Mouse (Mus musculus) hindbrain, embryonic 16.5 days (tissue): ENCODE measurements around the gene Ccdc124. TPM values are rescaled to one million over a fixed set of nuclear protein-coding genes. Genes with fewer than 3 reads are reported as not detected.

ENCODE experiments used
- ATAC-seq: fragments of 200-750 bp; cut with Nextera tagmentation; 2 replicates; pipeline ENCODE4 v1.8.0; 2017; ENCODE audit warnings: moderate TSS enrichment, moderate library complexity
- H3K27ac ChIP-seq: fragments of 300-500 bp; sonication (generic); 2 replicates; pipeline ENCODE4 v1.5.1; 2014; ENCODE audit warnings: low read depth, mild to moderate bottlenecking, control low read depth, low read length, moderate library complexity
- H3K27me3 ChIP-seq: fragments of 300-500 bp; sonication (generic); replicated peaks from 2 replicates; pipeline ENCODE4 v1.6.1; 2014; ENCODE audit warnings: low read length; ENCODE audit not compliant: control insufficient read depth, insufficient read depth
- H3K36me3 ChIP-seq: fragments of 300-500 bp; sonication (generic); 2 replicates; pipeline ENCODE4 v1.6.1; 2014; ENCODE audit warnings: mild to moderate bottlenecking, low read length, moderate library complexity, mixed read lengths; ENCODE audit not compliant: control insufficient read depth, insufficient read depth
- H3K4me1 ChIP-seq: fragments of 300-500 bp; sonication (generic); 2 replicates; pipeline ENCODE4 v1.6.1; 2014; ENCODE audit warnings: low read depth, low read length; ENCODE audit not compliant: control insufficient read depth, insufficient read depth
- H3K4me2 ChIP-seq: fragments of 300-500 bp; sonication (generic); 2 replicates; pipeline ENCODE4 v1.6.1; 2014; ENCODE audit warnings: mild to moderate bottlenecking, low read length, control low read depth, moderate library complexity
- H3K4me3 ChIP-seq: fragments of 300-500 bp; sonication (generic); 2 replicates; pipeline ENCODE4 v1.5.1; 2014; ENCODE audit warnings: mild to moderate bottlenecking, low read length, control low read depth, moderate library complexity
- H3K9ac ChIP-seq: fragments of 300-500 bp; sonication (generic); 2 replicates; pipeline ENCODE4 v1.6.1; 2014; ENCODE audit warnings: low read depth, mild to moderate bottlenecking, control low read depth, low read length, moderate library complexity
- H3K9me3 ChIP-seq: fragments of 300-500 bp; sonication (generic); 2 replicates; pipeline ENCODE4 v1.6.1; 2014; ENCODE audit warnings: mild to moderate bottlenecking, low read length, moderate library complexity; ENCODE audit not compliant: control insufficient read depth
- WGBS: fragments of 180-500 bp; shearing (Covaris S2); extraction: QIAGEN DNeasy Blood & Tissue Kit; methylation state at CpG from one replicate; pipeline ENCODE4 v1.1.7; 2014; 5-methylcytosine and 5-hydroxymethylcytosine counted together
- polyA plus RNA-seq: library from polyadenylated mRNA; unstranded; fragments of >200 nt; fragmentation: Nextera tagmentation; extraction: Ambion mirVana; gene quantifications from 2 replicates; pipeline ENCODE4 v1.2.1, GENCODE M21; 2015

Ccdc124 gene
- polyA plus RNA-seq, 1 experiment from 2014 or later: 190 TPM

DNA sequence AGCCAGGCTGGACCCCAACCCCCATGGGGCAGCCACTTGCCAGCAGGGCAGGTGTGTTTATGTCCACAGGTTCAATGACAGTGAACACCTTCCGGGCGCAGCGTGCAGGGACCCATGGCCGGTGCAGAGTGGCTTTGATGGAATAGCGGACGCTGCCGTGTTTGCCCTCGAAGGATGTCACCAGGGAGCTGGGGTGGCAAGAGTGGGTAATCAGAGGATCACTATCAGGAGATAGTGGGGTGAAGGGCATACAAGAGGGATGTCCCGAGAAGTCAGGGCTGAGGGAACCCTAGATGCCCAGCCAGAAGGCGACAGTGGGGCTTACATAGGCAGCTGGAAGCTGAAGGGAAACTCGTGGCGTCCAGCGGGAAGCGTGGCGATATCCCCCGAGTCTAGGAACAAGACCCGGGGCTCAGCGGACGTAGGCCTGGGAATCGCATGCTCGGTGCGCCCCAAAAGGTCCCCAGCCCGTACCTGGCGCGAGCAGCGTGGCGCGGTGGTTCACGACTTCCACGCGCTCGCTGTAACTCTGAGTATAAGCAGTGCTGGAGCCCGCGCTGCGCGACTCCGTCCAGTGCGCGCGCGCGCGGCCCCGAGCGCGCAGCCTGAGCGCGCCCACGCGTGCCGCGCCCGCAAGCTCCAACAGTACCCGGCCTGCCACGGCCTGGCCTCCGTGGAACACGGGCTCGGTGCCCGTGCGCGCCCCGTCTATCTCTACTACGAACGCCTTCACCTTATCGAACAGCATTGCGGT lies 34.9 kb downstream of the Ccdc124 start:
- Histone ChIP-seq H3K4me2 (peak overlapping the region; percentile 73), H3K9ac (peak overlapping the region; percentile 75), H3K4me3 (peak overlapping the region; percentile 65), H3K36me3 (0 out of 2 replicates have a peak, but pooled peaks cover 5% of the 10 kb centered on the region), H3K4me1 (peaks cover 11% of the 10 kb centered on the region), H3K9me3 (no peaks in the 10 kb centered on the region), H3K27me3 (no peaks in the 10 kb centered on the region), H3K27ac (peak overlapping the region; percentile 92)
- ATAC-seq: peak; percentile 51
- 4% methylated on average over 53 of the region's 66 CpGs for WGBS

DNA sequence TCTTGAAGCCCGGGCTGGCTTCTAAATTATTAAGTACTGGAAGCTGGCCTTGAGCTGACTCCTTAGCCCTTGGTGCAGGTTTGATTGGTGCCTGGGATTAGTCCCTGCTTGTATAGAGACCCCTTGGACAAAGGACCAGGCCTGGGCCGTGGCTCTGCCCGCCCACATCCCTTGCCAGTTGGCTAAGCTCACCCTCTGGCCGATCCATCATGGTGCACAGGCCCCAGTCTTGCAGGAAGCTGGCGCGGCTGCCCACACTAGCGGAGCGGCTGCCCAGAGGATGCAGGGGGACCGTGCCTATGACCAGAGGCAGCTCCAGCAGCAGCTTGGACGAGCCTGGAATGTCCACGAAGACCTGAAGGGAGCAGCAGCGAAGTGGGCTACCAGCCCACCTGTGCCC lies 37.1 kb downstream of the Ccdc124 start:
- H3K36me3 ChIP-seq: 0 out of 2 replicates have a peak, but pooled peaks cover 5% of the 10 kb centered on the region
- H3K27me3 ChIP-seq: no peaks in the 10 kb centered on the region
- H3K4me3 ChIP-seq: no peak overlapping the region
- no peak overlapping the region for H3K27ac ChIP-seq
- no peak overlapping the region for H3K9ac ChIP-seq
- 89% methylated on average over 12 of the region's 12 CpGs for WGBS
- peaks cover 11% of the 10 kb centered on the region for H3K4me1 ChIP-seq
- H3K4me2 ChIP-seq: no peak overlapping the region
- ATAC-seq: no peak
- no peaks in the 10 kb centered on the region for H3K9me3 ChIP-seq

DNA sequence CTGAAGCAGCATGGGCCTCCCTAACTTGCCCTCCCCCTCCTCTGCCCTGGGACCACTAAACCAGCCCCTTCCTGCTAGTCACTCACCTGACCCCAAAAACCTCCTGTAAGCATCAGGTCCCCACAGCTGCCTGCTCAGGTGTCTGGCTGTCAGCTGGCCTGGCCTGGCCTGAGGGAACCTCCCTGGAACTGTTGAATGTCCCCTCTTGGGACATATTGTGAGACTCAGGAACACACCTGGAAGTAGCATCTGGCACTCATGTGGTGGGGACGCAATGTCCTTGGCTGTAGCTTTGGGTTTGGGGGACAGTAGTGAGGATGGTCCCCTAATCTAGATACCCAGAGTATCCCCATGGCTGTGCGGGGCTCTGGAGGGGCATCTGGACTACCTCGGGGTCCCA lies 39.7 kb downstream of the Ccdc124 start:
- Histone ChIP-seq H3K9ac (no peak overlapping the region), H3K36me3 (0 out of 2 replicates have a peak, but pooled peaks cover 5% of the 10 kb centered on the region), H3K4me1 (peaks cover 3% of the 10 kb centered on the region), H3K9me3 (no peaks in the 10 kb centered on the region), H3K4me3 (no peak overlapping the region), H3K4me2 (no peak overlapping the region), H3K27ac (no peak overlapping the region), H3K27me3 (no peaks in the 10 kb centered on the region)
- no peak for ATAC-seq
- 95% methylated on average over 3 of the region's 3 CpGs for WGBS

DNA sequence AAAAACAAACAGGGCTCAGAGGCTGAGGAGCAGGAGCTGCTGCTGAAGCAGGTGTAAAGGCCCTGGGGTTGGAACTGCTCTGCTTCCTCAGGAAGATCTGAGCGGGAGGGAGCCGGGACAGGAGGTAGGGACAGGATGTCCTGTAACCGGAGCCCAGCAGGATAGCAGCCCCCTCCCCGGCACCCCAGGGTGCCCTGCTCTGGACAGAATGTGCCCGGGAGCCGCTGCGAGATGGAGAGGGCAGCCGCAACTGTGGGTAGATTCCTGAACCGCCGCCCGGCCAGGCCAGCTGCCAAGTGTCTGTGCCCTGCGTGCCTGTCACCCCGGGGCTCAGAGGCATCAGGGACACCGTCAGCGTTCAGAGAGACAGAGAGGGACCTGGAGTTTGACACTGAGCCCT lies 40.2 kb downstream of the Ccdc124 start:
- Histone ChIP-seq H3K36me3 (0 out of 2 replicates have a peak, but pooled peaks cover 5% of the 10 kb centered on the region), H3K27ac (no peak overlapping the region), H3K4me1 (peaks cover 2% of the 10 kb centered on the region), H3K9ac (no peak overlapping the region), H3K4me3 (no peak overlapping the region), H3K4me2 (no peak overlapping the region), H3K9me3 (no peaks in the 10 kb centered on the region), H3K27me3 (no peaks in the 10 kb centered on the region)
- 38% methylated on average over 15 of the region's 15 CpGs for WGBS
- no peak for ATAC-seq

DNA sequence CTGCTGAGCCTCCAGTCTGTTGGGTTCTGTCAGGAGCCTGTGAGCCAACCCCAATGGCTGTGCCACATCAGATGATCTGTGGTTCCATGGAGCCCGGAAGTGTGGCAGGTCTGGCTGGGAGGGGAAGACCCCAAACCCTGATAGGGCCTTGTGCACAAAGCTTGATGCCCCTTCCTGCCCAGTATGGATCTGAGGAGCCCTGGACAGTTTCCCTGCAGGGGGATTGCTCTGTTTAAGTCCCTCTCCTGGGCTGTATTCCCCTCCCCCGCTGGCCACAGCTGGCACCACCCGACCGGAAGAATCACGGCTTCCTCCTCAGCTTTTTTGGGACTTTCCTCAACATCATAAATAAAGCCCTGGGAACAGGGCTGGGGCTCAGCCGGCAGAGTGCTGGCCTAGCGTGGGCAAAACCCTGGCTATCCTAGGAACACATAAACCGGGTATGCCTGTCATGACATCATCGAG lies 40.7 kb downstream of the Ccdc124 start:
- H3K9me3 ChIP-seq: no peaks in the 10 kb centered on the region
- ATAC-seq: no peak
- H3K9ac ChIP-seq: no peak overlapping the region
- H3K4me3 ChIP-seq: no peak overlapping the region
- WGBS: 52% methylated on average over 9 of the region's 9 CpGs
- H3K27ac ChIP-seq: no peak overlapping the region
- H3K4me1 ChIP-seq: no peaks in the 10 kb centered on the region
- 0 out of 2 replicates have a peak, but pooled peaks cover 5% of the 10 kb centered on the region for H3K36me3 ChIP-seq
- H3K4me2 ChIP-seq: no peak overlapping the region
- H3K27me3 ChIP-seq: no peaks in the 10 kb centered on the region

DNA sequence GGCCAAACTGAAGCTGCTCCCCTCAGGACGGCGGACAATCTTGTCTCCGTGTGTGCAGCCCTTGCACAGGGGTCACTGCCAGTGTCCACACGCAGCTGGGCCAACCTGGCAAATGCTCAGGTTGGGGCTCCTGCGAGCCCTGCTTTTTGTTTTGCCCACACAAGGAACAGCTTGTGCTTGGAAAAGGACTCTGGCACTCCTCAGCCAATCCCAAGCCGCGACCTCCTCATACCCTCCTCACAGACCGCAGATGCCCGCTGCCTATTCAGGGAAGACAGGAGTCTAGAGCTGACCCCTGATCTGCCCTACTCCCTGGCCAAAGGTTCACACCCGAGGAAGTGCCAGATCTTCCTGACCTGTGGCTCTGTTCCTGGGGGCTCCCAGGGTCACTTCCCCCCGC lies 41.4 kb downstream of the Ccdc124 start:
- WGBS: 66% methylated on average over 11 of the region's 11 CpGs
- no peak overlapping the region for H3K4me3 ChIP-seq
- no peak for ATAC-seq
- no peaks in the 10 kb centered on the region for H3K9me3 ChIP-seq
- no peak overlapping the region for H3K4me2 ChIP-seq
- no peak overlapping the region for H3K9ac ChIP-seq
- 0 out of 2 replicates have a peak, but pooled peaks cover 5% of the 10 kb centered on the region for H3K36me3 ChIP-seq
- H3K4me1 ChIP-seq: no peaks in the 10 kb centered on the region
- no peaks in the 10 kb centered on the region for H3K27me3 ChIP-seq
- H3K27ac ChIP-seq: no peak overlapping the region

DNA sequence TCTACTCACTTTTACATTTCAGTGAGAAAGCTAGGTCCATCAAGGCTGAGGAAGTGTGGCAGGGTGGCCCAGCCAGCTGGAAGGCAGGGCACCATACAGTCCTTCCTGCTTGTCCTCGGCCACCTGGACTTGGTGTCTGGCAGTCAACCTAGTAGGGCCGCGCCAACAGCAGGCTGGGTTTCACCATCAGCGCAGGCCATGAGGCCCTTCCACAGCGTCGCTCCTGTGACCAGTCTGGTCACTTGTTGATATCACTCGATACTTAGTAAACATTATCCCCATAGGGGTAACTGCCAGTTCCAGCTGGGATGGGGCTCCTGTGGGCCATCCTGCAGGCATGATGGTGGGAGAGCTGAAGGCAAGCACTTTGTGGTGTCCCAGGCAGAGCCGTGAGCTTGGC lies 42.2 kb downstream of the Ccdc124 start:
- ATAC-seq: no peak
- H3K27ac ChIP-seq: no peak overlapping the region
- 88% methylated on average over 8 of the region's 8 CpGs for WGBS

DNA sequence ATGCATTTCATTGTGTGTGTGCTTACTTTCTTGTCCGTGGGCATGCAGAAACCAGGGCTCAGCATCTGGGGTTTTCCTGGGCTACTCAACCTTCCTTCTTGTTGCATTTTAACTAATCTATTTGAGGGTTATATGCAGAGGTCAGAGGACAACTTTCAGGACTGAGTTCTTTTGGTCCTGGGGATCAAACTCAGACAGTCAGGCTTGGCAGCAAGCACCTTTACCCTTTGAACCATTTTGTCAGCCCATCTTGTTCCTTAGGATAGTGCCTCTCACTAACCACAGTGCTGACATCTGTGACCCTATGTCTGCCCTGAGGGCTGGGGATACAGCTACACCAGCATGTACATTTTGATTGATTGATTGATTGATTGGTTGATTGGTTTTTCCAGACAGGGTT lies 45.9 kb downstream of the Ccdc124 start:
- no peak for ATAC-seq
- Histone ChIP-seq H3K9me3 (peaks cover 2% of the 10 kb centered on the region), H3K4me1 (no peaks in the 10 kb centered on the region), H3K4me3 (no peak overlapping the region), H3K27ac (no peak overlapping the region), H3K4me2 (no peak overlapping the region), H3K27me3 (no peaks in the 10 kb centered on the region), H3K9ac (no peak overlapping the region), H3K36me3 (no peaks in the 10 kb centered on the region)
- 85% methylated on average over 1 of the region's 1 CpGs for WGBS

More for the DNA sequence above, 42.2 kb downstream of the Ccdc124 start:
- Histone ChIP-seq H3K27me3 (no peaks in the 10 kb centered on the region), H3K4me3 (no peak overlapping the region), H3K9me3 (peaks cover 2% of the 10 kb centered on the region), H3K4me1 (no peaks in the 10 kb centered on the region), H3K4me2 (no peak overlapping the region), H3K36me3 (0 out of 2 replicates have a peak, but pooled peaks cover 5% of the 10 kb centered on the region), H3K9ac (no peak overlapping the region)

DNA sequence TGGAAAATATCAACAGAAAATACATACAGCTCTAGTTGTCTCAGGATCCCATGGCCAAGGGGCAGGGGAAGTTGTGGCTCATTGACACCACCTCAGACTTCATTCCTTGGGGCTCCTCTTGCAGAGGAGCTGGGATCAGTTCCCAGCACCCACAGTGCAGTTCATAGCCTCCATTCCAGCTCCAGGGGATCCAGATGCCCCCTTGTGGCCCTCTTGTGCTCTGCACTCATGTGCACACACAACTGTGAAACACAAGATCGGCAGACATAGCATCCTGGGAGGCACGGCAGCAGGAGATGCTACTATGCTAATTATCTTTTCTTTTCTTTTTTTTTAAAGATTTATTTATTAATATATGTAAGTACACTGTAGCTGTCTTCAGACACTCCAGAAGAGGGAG lies 46.7 kb downstream of the Ccdc124 start:
- no peaks in the 10 kb centered on the region for H3K4me1 ChIP-seq
- no peak overlapping the region for H3K27ac ChIP-seq
- no peak overlapping the region for H3K9ac ChIP-seq
- WGBS: 90% methylated on average over 2 of the region's 2 CpGs
- H3K9me3 ChIP-seq: peaks cover 2% of the 10 kb centered on the region
- ATAC-seq: no peak
- no peak overlapping the region for H3K4me2 ChIP-seq
- H3K36me3 ChIP-seq: no peaks in the 10 kb centered on the region
- no peaks in the 10 kb centered on the region for H3K27me3 ChIP-seq
- no peak overlapping the region for H3K4me3 ChIP-seq
